ENCODE assay signal across 24 mouse cellular contexts in the genomic region with DNA sequence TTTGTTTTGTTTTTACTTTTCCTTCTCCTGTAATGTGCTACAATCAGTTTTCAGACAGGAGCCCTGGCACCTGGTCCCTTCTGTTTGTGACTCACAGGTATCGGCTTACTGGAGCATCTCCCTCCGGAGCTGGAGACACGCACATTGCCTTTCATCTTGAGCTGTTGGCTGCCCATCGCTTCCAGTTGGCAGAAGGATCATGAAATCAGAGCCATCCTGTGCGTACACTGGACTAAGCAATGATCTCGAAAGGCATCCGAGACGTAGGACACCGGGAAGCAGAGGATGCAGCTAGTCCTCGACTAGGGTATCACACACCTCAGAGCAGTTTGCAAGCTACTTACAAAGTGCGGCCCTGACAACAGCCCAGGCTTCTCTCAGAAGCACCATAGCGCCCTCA. TPM values are rescaled to one million over a fixed set of nuclear protein-coding genes. Genes with fewer than 3 reads are reported as not detected.
DNase-seq lines count a peak whose midpoint lies in the region; ATAC-seq and TF ChIP-seq lines count a peak whose summit lies in the region.
"Had no signal": no experiment of that assay in that cellular context is flagged by ENCODE, and none has a peak within 500 bp of the region (broad histone marks: within the 10 kb centered on the region; RNA-seq: fewer than 3 reads in every experiment).

No protein-coding gene starts in this region.

- no peaks in the 10 kb centered on the region for H3K36me3 ChIP-seq in intestine, embryonic 15.5 days
- H3K36me3 ChIP-seq: embryonic facial prominence, embryonic 13.5 days; embryonic facial prominence, embryonic 15.5 days; forebrain, embryonic 10.5 days; forebrain, embryonic 12.5 days had no signal

- no peak for TF ChIP-seq CTCF in cerebellum, adult 2 months (IDR thresholded peaks at IDR 0.05; ENCODE audit: borderline replicate concordance, insufficient read depth, low read depth, low read length)
- no peak for TF ChIP-seq CTCF in gastrocnemius, adult 2 months (IDR thresholded peaks at IDR 0.05)

- no peak for TF ChIP-seq POLR2A in cerebellum, adult 2 months (IDR thresholded peaks at IDR 0.05; ENCODE audit: borderline replicate concordance, insufficient read depth, low read length)

- DNase-seq in cerebellum, postnatal 10 days, result peak; percentile 20 to 29
- no peak for DNase-seq in cerebellum, adult 2 months
- peak; percentile 79 for DNase-seq in gastrocnemius, adult 2 months
- peak; percentile 22 for DNase-seq in gastrocnemius, postnatal 10 days
- peak; percentile 67 for DNase-seq in gastrocnemius, postnatal 25 days
- DNase-seq in heart, postnatal 36 days, result no peak
- DNase-seq in right cerebral cortex, adult 2 months (ENCODE audit: low spot score in 2 of 2), result no peak
- DNase-seq: adrenal gland, adult 2 months; adrenal gland, postnatal 10 days; adrenal gland, postnatal 25 days; B cell, adult 2 months; cerebellum, adult 11 months; cerebellum, adult 18-20 months; cerebellum, adult 9-10 months; cerebellum, postnatal 36 days; embryo, embryonic 11 days had no signal

- no peaks in the 10 kb centered on the region for H3K27me3 ChIP-seq in cerebellum, adult 2 months (ENCODE audit: control insufficient read depth, insufficient read depth, low read length)
- no peaks in the 10 kb centered on the region for H3K27me3 ChIP-seq in intestine, embryonic 15.5 days (replicated peaks)
- H3K27me3 ChIP-seq: embryonic facial prominence, embryonic 15.5 days; forebrain, embryonic 12.5 days had no signal

- H3K4me2 ChIP-seq in intestine, embryonic 15.5 days (replicated peaks), result no peak overlapping the region
- H3K4me2 ChIP-seq: embryonic facial prominence, embryonic 13.5 days; embryonic facial prominence, embryonic 15.5 days; forebrain, embryonic 12.5 days had no signal

- H3K9ac ChIP-seq in intestine, embryonic 15.5 days, result no peak overlapping the region
- H3K9ac ChIP-seq: embryonic facial prominence, embryonic 13.5 days; embryonic facial prominence, embryonic 15.5 days; forebrain, embryonic 12.5 days had no signal

- no peak overlapping the region for H3K4me3 ChIP-seq in cerebellum, adult 2 months (replicated peaks; ENCODE audit: insufficient read depth, low read depth, low read length)
- no peak overlapping the region for H3K4me3 ChIP-seq in gastrocnemius, adult 2 months
- no peak overlapping the region for H3K4me3 ChIP-seq in intestine, embryonic 15.5 days (replicated peaks)
- H3K4me3 ChIP-seq: embryonic facial prominence, embryonic 13.5 days; embryonic facial prominence, embryonic 15.5 days; erythroblast, embryonic 14.5 days; forebrain, embryonic 10.5 days; forebrain, embryonic 12.5 days had no signal

- intact Hi-C loops in gastrocnemius, adult 2 months (cut with DNase I), result no loop called here
- intact Hi-C loops in heart, postnatal 36 days (cut with DNase I), result no loop called here

- WGBS in cerebellum, adult 2 months, result 46% methylated on average over 12 of the region's 12 CpGs
- WGBS in intestine, embryonic 15.5 days, result 85% methylated on average over 12 of the region's 12 CpGs

- H3K27ac ChIP-seq in cerebellum, adult 2 months (ENCODE audit: insufficient read depth, low read length), result no peak overlapping the region
- peak overlapping the region; percentile 54; the same call in 1 of the 2 replicates for H3K27ac ChIP-seq in gastrocnemius, adult 2 months
- no peak overlapping the region for H3K27ac ChIP-seq in intestine, embryonic 15.5 days
- H3K27ac ChIP-seq: embryonic facial prominence, embryonic 13.5 days; embryonic facial prominence, embryonic 15.5 days; forebrain, embryonic 10.5 days; forebrain, embryonic 12.5 days had no signal

- H3K9me3 ChIP-seq in intestine, embryonic 15.5 days, result no peaks in the 10 kb centered on the region
- H3K9me3 ChIP-seq: embryonic facial prominence, embryonic 13.5 days; embryonic facial prominence, embryonic 15.5 days; forebrain, embryonic 10.5 days; forebrain, embryonic 12.5 days had no signal

- no peak for ATAC-seq in intestine, embryonic 15.5 days
- ATAC-seq: forebrain, embryonic 14.5 days; forebrain, embryonic 16.5 days had no signal

- no peaks in the 10 kb centered on the region for H3K4me1 ChIP-seq in cerebellum, adult 2 months (ENCODE audit: control insufficient read depth, insufficient read depth, low read length)
- H3K4me1 ChIP-seq in intestine, embryonic 15.5 days (replicated peaks), result no peaks in the 10 kb centered on the region
- H3K4me1 ChIP-seq: embryonic facial prominence, embryonic 13.5 days; embryonic facial prominence, embryonic 15.5 days; forebrain, embryonic 10.5 days; forebrain, embryonic 12.5 days had no signal

RNA-seq across cellular contexts. Expression of a gene that starts 15.9 kb away (rescaled TPM):
- polyA plus RNA-seq in cerebellum, adult 2 months (2012; rRNA removed), result 0.30 and 0.52 TPM in 2 replicates
- 1 to 10 TPM; 2.0 to 2.1 TPM for total RNA-seq in gastrocnemius, adult 2 months (2021)
- total RNA-seq in gastrocnemius, postnatal 10 days (2021), result 1 to 10 TPM; 4.5 to 6.3 TPM
- 1 to 10 TPM; 2.2 TPM for total RNA-seq in gastrocnemius, postnatal 25 days (2021)
- 1 to 10 TPM; 7.0 to 8.9 TPM for total RNA-seq in heart, postnatal 36 days (2021)
- polyA plus RNA-seq in intestine, embryonic 15.5 days (2015; fragmentation: Nextera tagmentation; extraction: Ambion mirVana), result 0.16 and 0.21 TPM in 2 replicates
- polyA plus RNA-seq: erythroblast, embryonic 14.5 days; forebrain, embryonic 12.5 days had no signal

Comparison
In these comparisons a context has a peak if more than half of its experiments do, and no peak if none do; other contexts are left out.
1. DNase-seq: peak in cerebellum, postnatal 10 days (2 of 2), gastrocnemius, adult 2 months (single experiment), gastrocnemius, postnatal 10 days (single experiment) and gastrocnemius, postnatal 25 days (single experiment); none in cerebellum, adult 2 months (0 of 2), heart, postnatal 36 days (0 of 2) and right cerebral cortex, adult 2 months (0 of 2).